Mouse (Mus musculus): Measurements from ENCODE around the gene Ncapd2. TPM values are rescaled to one million over a fixed set of nuclear protein-coding genes. Genes with fewer than 3 reads are reported as not detected.
"Not testable (repeated sequence)": the region's sequence is repeated elsewhere in the genome, so short reads cannot be mapped to it uniquely, and the experiment has no call there.

Gene Ncapd2
- polyA plus RNA-seq, 1 experiment = 21.6 TPM

- no peak for DNase-seq (ENCODE audit: low read depth)
Observed at GRCm38 (mm10) chr6:125164672-125165327, 26.7 kb downstream of the Ncapd2 start.

- no peak for DNase-seq (ENCODE audit: low read depth)
Observed at GRCm38 (mm10) chr6:125163801-125164657, 27.5 kb downstream of the Ncapd2 start.

DNA sequence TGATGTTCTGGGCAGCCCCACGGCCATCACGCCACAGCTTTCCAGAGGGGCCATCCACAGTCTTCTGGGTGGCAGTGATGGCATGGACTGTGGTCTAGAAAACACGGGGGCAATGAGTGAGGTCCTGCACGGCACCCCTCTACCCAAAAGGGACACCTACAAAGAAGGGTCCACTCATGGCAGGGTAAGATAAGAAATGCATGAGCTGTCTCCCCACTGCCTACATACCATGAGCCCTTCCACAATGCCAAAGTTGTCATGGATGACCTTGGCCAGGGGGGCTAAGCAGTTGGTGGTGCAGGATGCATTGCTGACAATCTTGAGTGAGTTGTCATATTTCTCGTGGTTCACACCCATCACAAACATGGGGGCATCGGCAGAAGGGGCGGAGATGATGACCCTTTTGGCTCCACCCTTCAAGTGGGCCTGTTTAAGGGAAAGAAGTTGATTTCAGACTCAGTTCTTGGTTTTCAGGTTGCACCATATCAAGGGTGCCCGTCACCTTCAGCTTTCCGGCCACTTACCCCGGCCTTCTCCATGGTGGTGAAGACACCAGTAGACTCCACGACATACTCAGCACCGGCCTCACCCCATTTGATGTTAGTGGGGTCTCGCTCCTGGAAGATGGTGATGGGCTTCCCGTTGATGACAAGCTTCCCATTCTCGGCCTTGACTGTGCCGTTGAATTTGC is 28.7 kb downstream of the Ncapd2 start:
- DNase-seq (ENCODE audit: low read depth) = not testable (repeated sequence)

GRCm38 (mm10) chr6:125161971-125162370 is 29.5 kb downstream of the Ncapd2 start:
- DNase-seq (ENCODE audit: low read depth) = not testable (repeated sequence)

GRCm38 (mm10) chr6:125160854-125161760 is 30.4 kb downstream of the Ncapd2 start:
- DNase-seq (ENCODE audit: low read depth) = no peak

DNA sequence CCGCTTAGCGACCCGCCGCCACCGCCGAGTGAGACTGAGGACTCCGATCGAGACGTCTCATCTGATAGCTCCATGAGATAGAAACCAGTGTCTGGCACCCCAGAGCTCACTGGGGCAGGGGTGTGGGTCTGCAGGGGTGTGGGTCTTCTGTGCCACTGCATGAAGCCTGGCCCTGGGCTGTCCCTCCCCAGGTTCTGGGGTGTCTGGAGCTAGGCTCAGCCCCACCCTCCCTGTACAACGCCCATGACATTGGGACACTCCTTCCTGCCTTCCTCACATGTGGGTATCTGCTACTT is 31.0 kb downstream of the Ncapd2 start:
- DNase-seq (ENCODE audit: low read depth) = no peak

- no peak for DNase-seq (ENCODE audit: low read depth)
Observed at GRCm38 (mm10) chr6:125159773-125160557, 31.5 kb downstream of the Ncapd2 start.

DNA sequence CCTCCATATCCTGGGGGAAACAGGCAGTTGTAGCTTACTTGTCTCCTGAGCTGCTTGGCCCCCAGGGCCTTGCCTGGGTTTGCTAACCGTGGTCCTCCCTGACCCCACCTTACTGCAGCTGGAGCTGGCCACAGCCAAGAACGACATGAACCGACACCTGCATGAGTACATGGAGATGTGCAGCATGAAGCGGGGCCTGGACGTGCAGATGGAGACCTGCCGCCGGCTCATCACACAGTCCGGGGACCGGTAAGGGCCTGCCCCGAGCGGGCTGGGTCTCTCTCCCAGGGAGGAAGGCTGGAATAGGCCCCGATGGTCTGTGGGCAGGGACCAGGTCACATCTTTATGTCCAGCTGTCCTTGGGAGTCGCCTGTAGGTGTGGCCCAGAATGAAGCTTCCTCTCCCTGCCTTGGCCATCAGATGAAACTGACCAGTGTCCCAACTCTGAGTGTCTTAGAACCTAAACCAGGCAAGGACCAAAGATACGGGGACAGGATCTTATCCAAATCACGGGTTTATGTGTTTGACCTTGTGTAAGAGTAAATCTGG is 32.5 kb downstream of the Ncapd2 start:
- DNase-seq (ENCODE audit: low read depth) = no peak

- DNase-seq (ENCODE audit: low read depth) = no peak
Observed at GRCm38 (mm10) chr6:125156903-125157614, 34.4 kb downstream of the Ncapd2 start.

GRCm38 (mm10) chr6:125156491-125156890 is 35.0 kb downstream of the Ncapd2 start:
- no peak for DNase-seq (ENCODE audit: low read depth)

- no peak for DNase-seq (ENCODE audit: low read depth)
Observed at GRCm38 (mm10) chr6:125155262-125155661, 36.2 kb downstream of the Ncapd2 start.

GRCm38 (mm10) chr6:125154550-125154949 is 37.0 kb downstream of the Ncapd2 start:
- no peak for DNase-seq (ENCODE audit: low read depth)

DNA sequence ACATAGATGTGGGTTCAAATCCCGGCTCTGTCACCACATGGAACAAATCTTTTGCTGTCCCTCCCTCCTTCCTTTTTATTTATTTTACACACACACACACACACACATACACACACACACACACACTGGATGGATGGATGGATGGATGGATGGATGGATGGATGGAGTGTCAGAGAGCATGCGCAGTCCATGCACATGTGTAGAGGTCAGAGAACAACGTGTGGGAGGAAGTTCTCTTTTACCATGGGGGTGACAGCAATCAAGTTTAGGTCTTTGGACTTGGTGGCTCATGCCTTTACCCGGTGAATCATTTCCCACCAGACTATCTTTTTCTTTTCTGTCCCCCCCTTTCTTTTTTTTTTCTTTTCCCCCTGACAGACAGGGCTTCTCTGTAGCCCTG is 37.8 kb downstream of the Ncapd2 start:
- DNase-seq (ENCODE audit: low read depth) = no peak

DNA sequence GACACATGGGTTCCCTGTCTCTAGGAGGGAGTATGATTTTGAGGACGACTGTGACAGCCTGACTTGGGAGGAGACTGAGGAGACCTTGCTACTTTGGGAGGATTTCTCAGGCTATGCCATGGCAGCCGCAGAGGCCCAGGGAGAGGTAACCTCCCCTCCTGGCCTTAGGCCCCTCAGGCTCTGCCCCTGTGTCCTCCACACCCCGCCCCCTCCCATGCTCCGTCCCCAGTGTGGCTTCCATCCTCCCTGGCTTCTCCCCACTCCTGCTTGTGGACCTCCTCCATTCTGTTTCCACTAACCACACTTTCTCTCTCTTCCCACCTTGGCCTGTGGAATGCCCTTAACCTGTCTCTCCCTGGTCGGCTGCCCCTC is 38.5 kb downstream of the Ncapd2 start:
- DNase-seq (ENCODE audit: low read depth) = no peak

- no peak for DNase-seq (ENCODE audit: low read depth)
Observed at GRCm38 (mm10) chr6:125152212-125153017, 39.1 kb downstream of the Ncapd2 start.

DNA sequence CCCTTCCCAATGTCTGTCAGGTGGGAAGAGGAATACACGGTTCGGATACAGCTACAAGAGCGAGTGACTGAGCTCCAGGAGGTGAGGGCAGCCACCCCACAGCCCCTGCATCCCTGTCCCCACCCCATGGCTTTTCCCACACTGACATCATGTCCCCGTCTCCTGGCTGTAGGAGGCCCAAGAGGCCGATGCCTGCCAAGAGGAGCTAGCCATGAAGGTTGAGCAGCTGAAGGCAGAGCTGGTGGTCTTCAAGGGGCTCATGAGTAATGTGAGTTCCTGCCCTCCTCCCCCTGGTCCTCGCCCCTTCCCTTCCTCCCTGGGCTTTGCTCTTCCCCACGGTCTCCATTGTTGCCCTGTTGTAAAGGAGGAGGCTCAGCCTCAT is 41.9 kb downstream of the Ncapd2 start:
- no peak for DNase-seq (ENCODE audit: low read depth)

DNA sequence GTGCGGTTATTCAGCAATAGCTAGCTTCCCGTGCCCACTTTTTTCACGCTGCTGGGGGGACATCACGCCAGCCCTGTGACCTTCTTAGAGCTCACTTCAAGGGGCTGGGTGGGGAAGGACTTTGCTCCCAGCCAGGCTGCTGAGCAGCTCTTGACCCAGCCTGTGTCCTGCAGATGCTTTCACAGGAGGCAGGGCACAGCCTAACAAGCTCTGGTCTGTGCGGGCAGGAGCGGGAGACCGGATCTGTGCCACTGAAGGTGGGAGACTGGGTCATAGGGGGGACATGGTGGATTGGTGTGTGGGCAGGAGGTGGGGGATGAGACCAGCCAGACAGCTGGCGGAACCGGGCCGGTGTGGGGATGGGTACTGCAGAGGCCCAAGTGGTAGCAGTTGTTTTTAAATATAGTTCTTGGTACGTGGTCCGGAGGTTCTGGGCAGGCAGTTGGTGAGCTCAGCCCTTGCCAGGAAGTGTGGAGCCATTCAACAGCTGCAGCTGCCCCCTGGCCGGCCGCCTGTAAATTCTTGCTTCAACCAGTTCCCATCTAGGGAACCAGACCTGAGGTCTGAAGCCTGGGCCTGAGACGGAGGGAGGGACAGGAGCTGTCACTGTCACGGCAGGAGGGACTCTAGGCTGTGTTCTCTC is 42.5 kb downstream of the Ncapd2 start:
- DNase-seq (ENCODE audit: low read depth) = no peak

DNA sequence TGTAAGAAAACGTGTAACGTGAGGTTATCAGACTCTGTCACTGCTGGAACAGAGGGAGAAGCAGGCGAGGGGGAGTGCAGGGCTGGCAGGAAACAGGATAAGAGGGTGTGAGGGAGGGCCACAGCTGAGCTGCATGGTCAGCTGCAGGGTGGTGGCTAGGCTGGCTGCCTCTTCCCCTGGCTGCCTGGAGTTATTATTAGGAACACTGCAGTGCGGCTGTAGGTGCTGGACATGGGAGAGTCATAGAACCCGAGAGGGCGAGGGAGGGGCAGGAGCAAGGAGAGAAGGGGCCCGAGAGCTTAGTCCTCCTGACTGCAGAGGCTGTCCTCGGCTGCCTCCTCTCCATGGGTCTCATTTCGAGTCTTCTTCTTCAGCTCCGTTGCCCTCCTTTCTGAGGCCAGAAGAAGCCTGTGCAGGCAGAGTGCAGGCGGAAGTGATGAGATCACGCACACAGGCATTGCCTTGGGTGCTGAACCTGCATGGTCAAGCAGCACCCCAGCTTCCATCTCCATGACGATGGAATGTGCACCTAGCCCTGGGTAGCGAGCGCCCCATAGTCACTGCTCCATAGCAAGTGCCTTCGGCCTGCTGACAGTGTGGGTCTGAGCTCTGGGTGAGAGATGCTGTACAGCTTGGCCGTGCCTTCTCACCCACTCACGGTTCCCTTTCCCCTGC is 43.1 kb downstream of the Ncapd2 start:
- no peak for DNase-seq (ENCODE audit: low read depth)

Measured in gonadal fat pad, adult 2 months (tissue).